Comparison of ENCODE assay signal across 10 mouse cellular contexts in genomic region chr8:95704538-95704937, GRCm38 (mm10). TPM values are rescaled to one million over a fixed set of nuclear protein-coding genes. Genes with fewer than 3 reads are reported as not detected.
DNase-seq lines count a peak whose midpoint lies in the region; ATAC-seq and TF ChIP-seq lines count a peak whose summit lies in the region.
"Had no signal": no experiment of that assay in that cellular context is flagged by ENCODE, and none has a peak within 500 bp of the region (broad histone marks: within the 10 kb centered on the region; RNA-seq: fewer than 3 reads in every experiment).

No protein-coding gene starts in this region.

- ATAC-seq in heart, embryonic 11.5 days (replicated peaks; ENCODE audit: insufficient number of reproducible peaks, low FRiP score, low TSS enrichment) = no peak
- ATAC-seq in neural tube, embryonic 12.5 days (ENCODE audit: low FRiP score, low read depth) = no peak
- no peak for ATAC-seq in hindbrain, embryonic 15.5 days (ENCODE audit: low FRiP score, low read depth)
- ATAC-seq in neural tube, embryonic 15.5 days (ENCODE audit: low FRiP score) = no peak
- ATAC-seq in stomach, postnatal 0 days (ENCODE audit: low FRiP score, low TSS enrichment) = no peak
- ATAC-seq: intestine, postnatal 0 days had no signal

- no peak for TF ChIP-seq EP300 in stomach, postnatal 0 days (optimal IDR thresholded peaks at IDR 0.05)

- 87% methylated on average over 3 of the region's 3 CpGs for WGBS in heart, embryonic 11.5 days (ENCODE audit: insufficient replicate concordance)
- 94% methylated on average over 3 of the region's 3 CpGs for WGBS in neural tube, embryonic 12.5 days
- 89% methylated on average over 3 of the region's 3 CpGs for WGBS in hindbrain, embryonic 15.5 days
- 89% methylated on average over 3 of the region's 3 CpGs for WGBS in neural tube, embryonic 15.5 days
- 97% methylated on average over 3 of the region's 3 CpGs for WGBS in stomach, postnatal 0 days

- H3K9ac ChIP-seq in heart, embryonic 11.5 days (ENCODE audit: low read depth, low read length) = peak overlapping the region; percentile 29; the same call in 1 of the 2 replicates
- H3K9ac ChIP-seq in neural tube, embryonic 12.5 days = peak overlapping the region; percentile 72
- peak overlapping the region; percentile 83 for H3K9ac ChIP-seq in hindbrain, embryonic 15.5 days
- H3K9ac ChIP-seq in neural tube, embryonic 15.5 days (replicated peaks) = peak overlapping the region; percentile 94; the same call in 1 of the 2 replicates
- H3K9ac ChIP-seq in stomach, postnatal 0 days (ENCODE audit: low read length) = no peak overlapping the region

- H3K9me3 ChIP-seq in heart, embryonic 11.5 days (replicated peaks; ENCODE audit: control insufficient read depth, low read length) = no peaks in the 10 kb centered on the region
- no peaks in the 10 kb centered on the region for H3K9me3 ChIP-seq in neural tube, embryonic 12.5 days
- H3K9me3 ChIP-seq in hindbrain, embryonic 15.5 days = no peaks in the 10 kb centered on the region
- H3K9me3 ChIP-seq in neural tube, embryonic 15.5 days (replicated peaks) = no peaks in the 10 kb centered on the region
- no peaks in the 10 kb centered on the region for H3K9me3 ChIP-seq in stomach, postnatal 0 days (ENCODE audit: control insufficient read depth, low read length)

- H3K36me3 ChIP-seq in heart, embryonic 11.5 days (ENCODE audit: control insufficient read depth, insufficient read depth, low read length) = peaks cover 22% of the 10 kb centered on the region; the same call in 1 of the 2 replicates
- H3K36me3 ChIP-seq in neural tube, embryonic 12.5 days = peaks cover 17% of the 10 kb centered on the region
- H3K36me3 ChIP-seq in hindbrain, embryonic 15.5 days = peaks cover 35% of the 10 kb centered on the region
- H3K36me3 ChIP-seq in neural tube, embryonic 15.5 days = peaks cover 36% of the 10 kb centered on the region
- no peaks in the 10 kb centered on the region; the same call in 1 of the 2 replicates for H3K36me3 ChIP-seq in stomach, postnatal 0 days (ENCODE audit: control insufficient read depth, insufficient read depth, low read length)

- intact Hi-C loops in heart, postnatal 25 days (cut with DNase I) = no loop called here

- H3K4me1 ChIP-seq in heart, embryonic 11.5 days (ENCODE audit: control insufficient read depth, insufficient read depth, low read length) = peaks cover 14% of the 10 kb centered on the region
- H3K4me1 ChIP-seq in neural tube, embryonic 12.5 days = peaks cover 24% of the 10 kb centered on the region
- peaks cover 50% of the 10 kb centered on the region for H3K4me1 ChIP-seq in hindbrain, embryonic 15.5 days (replicated peaks)
- peaks cover 59% of the 10 kb centered on the region for H3K4me1 ChIP-seq in neural tube, embryonic 15.5 days
- no peaks in the 10 kb centered on the region for H3K4me1 ChIP-seq in stomach, postnatal 0 days (replicated peaks; ENCODE audit: control insufficient read depth, insufficient read depth)

- TF ChIP-seq CTCF in stomach, postnatal 0 days (IDR thresholded peaks at IDR 0.05; ENCODE audit: low read depth) = no peak

- H3K27ac ChIP-seq in heart, embryonic 11.5 days (ENCODE audit: low read depth, low read length) = no peak overlapping the region
- no peak overlapping the region for H3K27ac ChIP-seq in neural tube, embryonic 12.5 days
- H3K27ac ChIP-seq in hindbrain, embryonic 15.5 days (replicated peaks) = peak overlapping the region; percentile 89
- peak overlapping the region; percentile 87 for H3K27ac ChIP-seq in neural tube, embryonic 15.5 days (replicated peaks)
- no peak overlapping the region for H3K27ac ChIP-seq in stomach, postnatal 0 days (replicated peaks)

- H3K4me2 ChIP-seq in heart, embryonic 11.5 days = peak overlapping the region; percentile 86
- peak overlapping the region; percentile 94 for H3K4me2 ChIP-seq in neural tube, embryonic 12.5 days (replicated peaks)
- peak overlapping the region; percentile 73 for H3K4me2 ChIP-seq in hindbrain, embryonic 15.5 days
- H3K4me2 ChIP-seq in neural tube, embryonic 15.5 days = peak overlapping the region; percentile 89
- no peak overlapping the region for H3K4me2 ChIP-seq in stomach, postnatal 0 days (replicated peaks; ENCODE audit: low read depth)

- DNase-seq in heart, postnatal 25 days (ENCODE audit: low spot score) = no peak
- DNase-seq in neural tube, embryonic 10.5 days (ENCODE audit: extremely low spot score, low spot score) = no peak
- DNase-seq in stomach, postnatal 0 days (ENCODE audit: low spot score) = no peak
- no peak for DNase-seq in kidney, adult 11 months
- DNase-seq: lung, adult 18-20 months had no signal

- H3K27me3 ChIP-seq in heart, embryonic 11.5 days (ENCODE audit: control insufficient read depth, insufficient read depth, low read length) = 0 out of 2 replicates have a peak, but pooled peaks cover 3% of the 10 kb centered on the region
- no peaks in the 10 kb centered on the region for H3K27me3 ChIP-seq in neural tube, embryonic 12.5 days (replicated peaks)
- H3K27me3 ChIP-seq in hindbrain, embryonic 15.5 days = no peaks in the 10 kb centered on the region
- no peaks in the 10 kb centered on the region for H3K27me3 ChIP-seq in neural tube, embryonic 15.5 days (replicated peaks)
- no peaks in the 10 kb centered on the region for H3K27me3 ChIP-seq in stomach, postnatal 0 days (ENCODE audit: control insufficient read depth, insufficient read depth, low read length)

- peak overlapping the region; percentile 76 for H3K4me3 ChIP-seq in heart, embryonic 11.5 days (ENCODE audit: low read depth, low read length)
- peak overlapping the region; percentile 56 for H3K4me3 ChIP-seq in neural tube, embryonic 12.5 days
- peak overlapping the region; percentile 67 for H3K4me3 ChIP-seq in hindbrain, embryonic 15.5 days
- peak overlapping the region; percentile 75 for H3K4me3 ChIP-seq in neural tube, embryonic 15.5 days (replicated peaks)
- H3K4me3 ChIP-seq in stomach, postnatal 0 days (ENCODE audit: low read depth, low read length) = no peak overlapping the region

RNA-seq across cellular contexts. Expression of gene Setd6, which starts 11.1 kb away (rescaled TPM):
- polyA plus RNA-seq in heart, embryonic 11.5 days (2014; fragmentation: Nextera tagmentation; extraction: Ambion mirVana) = 18.6 and 20.9 TPM in 2 replicates
- 10 to 100 TPM; 14.1 to 15.1 TPM for total RNA-seq in heart, postnatal 25 days (2021)
- 16.6 and 23.0 TPM in 2 replicates for polyA plus RNA-seq in neural tube, embryonic 12.5 days (2016; fragmentation: Nextera tagmentation; extraction: Ambion mirVana)
- polyA plus RNA-seq in hindbrain, embryonic 15.5 days (2015; fragmentation: Nextera tagmentation; extraction: Ambion mirVana) = 33.1 and 34.7 TPM in 2 replicates
- polyA plus RNA-seq in neural tube, embryonic 15.5 days (2015; fragmentation: Nextera tagmentation; extraction: Ambion mirVana) = 32.9 and 34.8 TPM in 2 replicates
- 19.9 and 23.7 TPM in 2 replicates for polyA plus RNA-seq in stomach, postnatal 0 days (2015; fragmentation: Nextera tagmentation; extraction: Ambion mirVana)

RNA-seq across cellular contexts. Expression of gene Ndrg4, which starts 27.8 kb away (rescaled TPM):
- 225 and 286 TPM in 2 replicates for polyA plus RNA-seq in heart, embryonic 11.5 days (2014; fragmentation: Nextera tagmentation; extraction: Ambion mirVana)
- total RNA-seq in heart, postnatal 25 days (2021) = 100 to 1,000 TPM; 317 to 336 TPM
- 130 and 145 TPM in 2 replicates for polyA plus RNA-seq in neural tube, embryonic 12.5 days (2016; fragmentation: Nextera tagmentation; extraction: Ambion mirVana)
- 445 and 454 TPM in 2 replicates for polyA plus RNA-seq in hindbrain, embryonic 15.5 days (2015; fragmentation: Nextera tagmentation; extraction: Ambion mirVana)
- polyA plus RNA-seq in neural tube, embryonic 15.5 days (2015; fragmentation: Nextera tagmentation; extraction: Ambion mirVana) = 495 and 557 TPM in 2 replicates
- polyA plus RNA-seq in stomach, postnatal 0 days (2015; fragmentation: Nextera tagmentation; extraction: Ambion mirVana) = 17.1 and 17.9 TPM in 2 replicates

Comparison
In these comparisons a context has a peak if more than half of its experiments do, and no peak if none do; other contexts are left out.
1. H3K27ac ChIP-seq: peak in hindbrain, embryonic 15.5 days (single experiment) and neural tube, embryonic 15.5 days (single experiment); none in heart, embryonic 11.5 days (single experiment), neural tube, embryonic 12.5 days (single experiment) and stomach, postnatal 0 days (single experiment).